ENCODE assay signal across 8 mouse cellular contexts in the genomic region with DNA sequence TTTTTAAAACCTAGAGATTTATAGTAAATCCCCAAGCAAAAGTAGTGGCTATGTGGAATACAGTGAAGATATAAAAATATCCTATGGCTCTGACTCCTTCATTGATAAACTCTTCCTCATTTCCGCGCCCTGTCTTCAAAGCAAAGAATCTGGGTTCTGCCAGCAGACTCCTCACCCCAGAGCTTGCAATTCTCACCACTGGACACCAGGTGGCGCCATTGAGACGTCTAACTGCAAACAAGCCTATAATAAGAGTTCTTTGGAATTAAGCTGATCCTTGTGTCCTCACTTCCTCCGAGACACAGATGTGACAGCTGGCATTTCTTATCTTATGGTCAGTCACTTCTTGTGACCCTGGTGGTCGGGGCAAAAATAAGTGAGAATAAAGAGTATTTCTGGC.
DNase-seq lines count a peak whose midpoint lies in the region; ATAC-seq and TF ChIP-seq lines count a peak whose summit lies in the region.

No protein-coding gene starts in this region.

- intact Hi-C loops in heart, adult 2 months (cut with DNase I) = loop anchor here (1.0 kb wide), 1 partner anchor 528 kb away; no protein-coding TSS in a partner anchor

- no peak overlapping the region for H3K4me3 ChIP-seq in heart, adult 2 months
- H3K4me3 ChIP-seq in heart, embryonic 12.5 days = no peak overlapping the region

- no peak overlapping the region for H3K27ac ChIP-seq in heart, adult 2 months
- H3K27ac ChIP-seq in heart, embryonic 12.5 days (ENCODE audit: poor library complexity, severe bottlenecking) = no peak overlapping the region

- no peaks in the 10 kb centered on the region for H3K4me1 ChIP-seq in heart, adult 2 months (ENCODE audit: control insufficient read depth, insufficient read depth, low read length)
- H3K4me1 ChIP-seq in heart, embryonic 12.5 days (replicated peaks) = no peaks in the 10 kb centered on the region

- ATAC-seq in heart, embryonic 12.5 days (ENCODE audit: insufficient number of reproducible peaks, low FRiP score) = no peak
- ATAC-seq in granulocyte monocyte progenitor cell, adult 5-6 weeks (replicated peaks; ENCODE audit: poor library complexity, severe bottlenecking) = peak; percentile 90
- ATAC-seq in megakaryocyte-erythroid progenitor cell, adult 5-6 weeks (replicated peaks; ENCODE audit: low FRiP score, low TSS enrichment, poor library complexity, severe bottlenecking) = peak; percentile 78

- H3K79me2 ChIP-seq in heart, adult 2 months (replicated peaks; ENCODE audit: control insufficient read depth, insufficient read depth, low read length) = no peaks in the 10 kb centered on the region

- peak; percentile 48 to 65 for DNase-seq in heart, adult 2 months
- peak; percentile 53 to 70 for DNase-seq in adrenal gland, adult 18-20 months (ENCODE audit: low spot score in 2 of 2)
- DNase-seq in embryo, embryonic 10 days (ENCODE audit: low spot score) = peak; percentile 86
- peak; percentile 69 to 83 for DNase-seq in layer of hippocampus, postnatal 25 days (ENCODE audit: extremely low spot score in 1 of 2, low spot score in 1 of 2)
- DNase-seq in spleen, postnatal 36 days (ENCODE audit: low spot score in 2 of 2) = peak; percentile 18 to 29

- H3K9ac ChIP-seq in heart, adult 2 months (ENCODE audit: low read depth, low read length) = no peak overlapping the region
- no peak overlapping the region for H3K9ac ChIP-seq in heart, embryonic 12.5 days

- peak; percentile 93 for TF ChIP-seq CTCF in heart, adult 2 months (IDR thresholded peaks at IDR 0.05)

- WGBS in heart, adult 2 months = 15% methylated on average over 6 of the region's 6 CpGs
- WGBS in heart, embryonic 12.5 days = 16% methylated on average over 6 of the region's 6 CpGs

- TF ChIP-seq POLR2A in heart, adult 2 months (IDR thresholded peaks at IDR 0.05; ENCODE audit: insufficient read depth, low read depth, low read length) = no peak

- no peaks in the 10 kb centered on the region for H3K27me3 ChIP-seq in heart, adult 2 months (ENCODE audit: control insufficient read depth, insufficient read depth, low read length)
- peaks cover under 1% of the 10 kb centered on the region; the same call in 1 of the 2 replicates for H3K27me3 ChIP-seq in heart, embryonic 12.5 days (replicated peaks)

- H3K4me2 ChIP-seq in heart, embryonic 12.5 days = no peak overlapping the region

- no peak for TF ChIP-seq EP300 in heart, adult 2 months (IDR thresholded peaks at IDR 0.05; ENCODE audit: insufficient read depth, low read depth, low read length)

- no peaks in the 10 kb centered on the region for H3K9me3 ChIP-seq in heart, embryonic 12.5 days (replicated peaks)

- no peaks in the 10 kb centered on the region for H3K36me3 ChIP-seq in heart, adult 2 months (ENCODE audit: control insufficient read depth, insufficient read depth, low read length)
- no peaks in the 10 kb centered on the region for H3K36me3 ChIP-seq in heart, embryonic 12.5 days

Comparison
In these comparisons a context has a peak if more than half of its experiments do, and no peak if none do; other contexts are left out.
1. DNase-seq: peak in every context shown above with its lines; median percentile 86 in embryo, embryonic 10 days; 76 in layer of hippocampus, postnatal 25 days; 62 in adrenal gland, adult 18-20 months; 56 in heart, adult 2 months; 24 in spleen, postnatal 36 days.